Mouse (Mus musculus) lung, postnatal 0 days (tissue): ENCODE measurements around the gene Birc5.

Experiments
- CTCF ChIP-seq: IDR thresholded peaks from 2 replicates; pipeline ENCODE4 v1.5.1; 2016; ENCODE audit warnings: antibody characterized with exemption, mild to moderate bottlenecking
- EP300 ChIP-seq: IDR thresholded peaks from 2 replicates; pipeline ENCODE4 v1.6.1; 2016; ENCODE audit warnings: antibody characterized with exemption, mild to moderate bottlenecking, control low read depth

GRCm38 (mm10) chr11:117855360-117855759, 6.3 kb downstream of the Birc5 start:
- no peak for TF ChIP-seq CTCF
- TF ChIP-seq EP300, result no peak
